Mouse (Mus musculus): Measurements from ENCODE around the gene Naaladl2. TPM values are rescaled to one million over a fixed set of nuclear protein-coding genes. Genes with fewer than 3 reads are reported as not detected.

The Naaladl2 gene
- total RNA-seq, 2 experiments from 2014 or later, result 0.55 to 0.93 TPM

DNA sequence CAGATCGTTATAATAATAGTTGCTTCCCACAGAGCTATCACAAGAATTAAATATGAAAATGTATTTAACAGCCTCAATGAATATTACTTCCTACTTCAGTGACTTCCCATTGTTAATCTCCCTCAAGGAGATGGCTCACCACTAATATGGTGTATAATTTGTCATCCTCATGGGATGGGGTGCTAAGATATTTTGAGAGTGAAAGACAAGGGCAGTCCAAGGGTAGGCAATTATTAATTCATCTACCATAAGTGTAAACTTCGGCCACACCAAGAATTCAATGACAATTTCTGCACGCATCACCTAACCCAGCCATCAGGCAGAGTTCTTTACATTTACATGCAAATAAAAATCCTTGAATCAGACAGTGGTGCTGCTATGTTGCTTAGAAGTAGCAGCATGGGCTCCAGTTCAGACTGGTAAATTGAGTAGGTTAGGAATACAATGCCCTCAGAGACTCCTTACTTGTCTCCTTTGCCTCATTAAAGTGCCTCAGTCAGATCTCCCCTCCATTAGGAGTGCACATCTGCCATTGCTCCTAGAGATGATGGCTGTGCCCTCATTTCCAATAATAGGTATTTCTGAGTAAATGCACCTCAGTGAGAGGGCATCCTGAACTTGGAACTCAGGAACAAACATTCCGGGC, 438.2 kb downstream of the Naaladl2 start:
- intact Hi-C loops (cut with DNase I), result no loop called here

GRCm38 (mm10) chr3:24690162-24690915, 453.7 kb downstream of the Naaladl2 start:
- DNase-seq, result no peak
- intact Hi-C loops (cut with DNase I), result no loop called here

More for the DNA sequence above, 438.2 kb downstream of the Naaladl2 start:
- DNase-seq, result no peak

- DNase-seq, result no peak
- intact Hi-C loops (cut with DNase I), result no loop called here
Measured at GRCm38 (mm10) chr3:24670500-24670899, 473.6 kb downstream of the Naaladl2 start.

GRCm38 (mm10) chr3:24668052-24668916, 475.8 kb downstream of the Naaladl2 start:
- DNase-seq, result no peak
- intact Hi-C loops (cut with DNase I), result no loop called here

GRCm38 (mm10) chr3:24665408-24665807, 478.7 kb downstream of the Naaladl2 start:
- intact Hi-C loops (cut with DNase I), result no loop called here
- no peak for DNase-seq

GRCm38 (mm10) chr3:24663749-24664148, 480.3 kb downstream of the Naaladl2 start:
- intact Hi-C loops (cut with DNase I), result no loop called here
- DNase-seq, result no peak

- DNase-seq, result peak; percentile 3 to 13
- intact Hi-C loops (cut with DNase I), result no loop called here
Measured at GRCm38 (mm10) chr3:24630032-24630431, 514.0 kb downstream of the Naaladl2 start.

DNA sequence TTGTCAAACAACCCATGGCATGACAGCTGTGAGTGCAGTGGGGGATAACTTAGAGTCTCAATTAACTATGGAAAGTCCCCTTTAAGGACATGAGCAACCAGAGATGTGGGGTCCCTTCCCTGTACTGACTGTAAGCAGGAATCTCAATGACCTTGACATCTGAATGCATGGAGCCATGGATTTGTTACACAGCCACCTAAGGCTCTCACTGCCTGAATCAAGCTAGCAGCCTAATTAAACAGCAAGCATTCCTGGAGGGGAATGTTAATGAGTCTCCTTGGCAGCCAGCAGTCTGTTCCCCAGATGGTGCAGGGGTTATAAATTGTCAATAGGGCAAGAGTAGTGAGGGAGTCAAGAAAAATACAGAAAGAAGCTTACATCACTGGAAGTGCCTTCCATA, 538.6 kb downstream of the Naaladl2 start:
- intact Hi-C loops (cut with DNase I), result no loop called here
- no peak for DNase-seq

DNA sequence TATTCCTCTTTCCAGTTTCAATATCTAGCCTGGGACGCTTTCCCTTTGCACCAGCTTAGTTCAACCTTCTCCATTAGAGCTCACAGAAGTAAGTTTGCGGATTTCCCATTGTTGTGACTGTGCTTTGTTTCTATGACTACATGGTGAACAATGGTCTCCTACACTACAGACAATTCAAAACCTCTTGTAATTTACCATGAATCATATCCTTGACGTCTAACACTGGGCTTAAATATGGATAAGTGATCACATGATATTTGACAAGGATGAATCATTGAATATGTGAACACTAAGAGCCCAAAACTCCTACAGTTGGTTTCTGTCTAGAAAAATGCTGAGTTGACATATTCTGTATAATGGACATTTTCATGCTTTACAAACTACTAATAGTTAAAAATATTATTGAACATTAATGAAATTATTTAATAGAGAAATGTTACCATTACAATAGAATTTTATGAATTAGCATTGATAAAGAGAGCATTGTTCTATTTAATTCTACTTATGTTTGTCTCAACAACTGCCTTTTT, 539.2 kb downstream of the Naaladl2 start:
- intact Hi-C loops (cut with DNase I), result no loop called here
- no peak for DNase-seq

DNA sequence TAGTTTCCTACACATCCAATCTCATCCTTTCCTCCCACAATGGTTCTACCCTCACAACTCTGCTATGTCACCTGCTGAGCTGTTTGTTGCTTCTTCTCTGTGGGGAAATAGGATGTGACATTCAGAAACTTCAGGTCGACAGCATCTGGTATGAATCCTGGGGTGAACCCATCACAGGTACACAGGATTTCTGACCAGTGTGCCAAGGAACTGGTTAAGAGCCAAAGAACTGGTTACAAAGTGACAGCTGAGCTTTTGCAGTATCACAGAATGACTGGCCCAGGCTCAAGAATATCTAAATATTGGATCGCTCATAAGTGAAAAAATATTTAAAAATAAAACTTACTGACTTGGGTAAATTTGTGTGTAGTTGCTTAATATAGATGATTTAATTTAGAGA, 548.6 kb downstream of the Naaladl2 start:
- DNase-seq, result no peak
- intact Hi-C loops (cut with DNase I), result no loop called here

DNA sequence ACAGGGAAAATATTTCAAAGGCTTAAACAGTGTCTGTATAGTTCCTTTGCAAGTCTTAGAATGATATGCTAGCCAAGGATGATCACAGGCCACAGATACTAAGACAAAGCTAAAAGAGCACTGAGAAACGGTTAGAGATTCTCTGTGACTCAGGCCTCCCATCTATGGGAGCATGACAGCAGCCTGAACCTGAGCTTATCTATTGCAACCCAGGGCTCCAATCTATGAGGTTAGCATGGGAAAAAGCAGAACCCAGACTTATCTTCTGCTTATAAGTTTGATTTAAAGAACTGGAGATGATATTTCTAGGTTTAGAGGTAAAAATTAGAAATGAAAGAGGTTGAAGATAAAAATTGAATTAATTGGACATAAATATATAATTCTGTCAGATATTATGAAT, 587.4 kb downstream of the Naaladl2 start:
- intact Hi-C loops (cut with DNase I), result no loop called here
- no peak for DNase-seq

GRCm38 (mm10) chr3:24553701-24554100, 590.4 kb downstream of the Naaladl2 start:
- intact Hi-C loops (cut with DNase I), result no loop called here
- DNase-seq, result no peak

DNA sequence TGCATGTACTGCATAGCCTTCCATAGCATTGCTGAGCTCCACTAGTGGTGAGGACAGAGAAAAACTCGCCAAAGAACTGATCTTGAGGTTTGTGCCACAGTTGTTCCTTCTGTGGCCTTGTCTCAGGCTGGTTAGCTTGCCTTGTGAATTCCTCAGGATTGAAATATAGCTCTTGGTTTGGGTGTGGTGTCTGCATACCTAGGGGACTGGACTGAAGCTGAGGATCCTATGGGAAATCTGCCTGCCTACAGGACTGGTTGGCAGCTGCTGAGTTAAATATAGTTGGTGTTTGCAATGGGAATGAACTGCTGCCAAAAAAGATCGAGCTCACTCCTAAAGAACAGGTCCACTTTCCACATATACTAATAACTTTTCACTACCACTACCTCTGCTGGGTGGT, 591.4 kb downstream of the Naaladl2 start:
- DNase-seq, result no peak
- intact Hi-C loops (cut with DNase I), result no loop called here

DNA sequence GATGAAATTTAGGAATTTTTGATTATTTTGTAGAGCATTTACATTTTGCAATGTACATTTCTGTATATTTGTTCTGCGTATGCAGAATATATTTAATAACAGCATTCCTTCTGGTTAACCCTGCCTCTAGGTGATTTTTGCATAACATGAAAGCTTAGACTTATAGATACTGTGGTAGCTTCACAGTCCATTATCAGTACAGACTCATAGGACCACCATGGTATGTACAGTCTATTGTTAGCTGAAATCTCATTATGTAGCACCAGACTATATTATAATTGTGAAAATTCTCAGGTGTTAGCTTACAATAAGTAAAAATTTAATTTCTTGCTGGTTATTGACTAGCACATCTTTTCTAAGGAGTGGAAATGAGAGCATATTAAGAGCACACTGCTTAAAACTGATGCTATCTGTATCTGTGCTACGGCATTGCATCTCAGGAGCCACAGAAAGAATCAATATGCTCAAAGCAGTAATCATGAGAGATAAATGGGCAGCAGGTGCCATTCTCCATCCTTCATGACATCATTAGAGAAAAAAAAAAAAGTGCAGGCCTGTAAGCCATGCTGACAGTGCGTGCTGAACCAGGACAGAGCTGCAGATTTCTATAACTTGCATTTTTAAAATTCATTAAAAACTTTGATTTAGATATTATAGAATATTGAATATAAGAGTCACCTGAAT, 610.1 kb downstream of the Naaladl2 start:
- DNase-seq, result no peak
- intact Hi-C loops (cut with DNase I), result no loop called here

- intact Hi-C loops (cut with DNase I), result no loop called here
- no peak for DNase-seq
Measured at GRCm38 (mm10) chr3:24514918-24515317, 629.1 kb downstream of the Naaladl2 start.

DNA sequence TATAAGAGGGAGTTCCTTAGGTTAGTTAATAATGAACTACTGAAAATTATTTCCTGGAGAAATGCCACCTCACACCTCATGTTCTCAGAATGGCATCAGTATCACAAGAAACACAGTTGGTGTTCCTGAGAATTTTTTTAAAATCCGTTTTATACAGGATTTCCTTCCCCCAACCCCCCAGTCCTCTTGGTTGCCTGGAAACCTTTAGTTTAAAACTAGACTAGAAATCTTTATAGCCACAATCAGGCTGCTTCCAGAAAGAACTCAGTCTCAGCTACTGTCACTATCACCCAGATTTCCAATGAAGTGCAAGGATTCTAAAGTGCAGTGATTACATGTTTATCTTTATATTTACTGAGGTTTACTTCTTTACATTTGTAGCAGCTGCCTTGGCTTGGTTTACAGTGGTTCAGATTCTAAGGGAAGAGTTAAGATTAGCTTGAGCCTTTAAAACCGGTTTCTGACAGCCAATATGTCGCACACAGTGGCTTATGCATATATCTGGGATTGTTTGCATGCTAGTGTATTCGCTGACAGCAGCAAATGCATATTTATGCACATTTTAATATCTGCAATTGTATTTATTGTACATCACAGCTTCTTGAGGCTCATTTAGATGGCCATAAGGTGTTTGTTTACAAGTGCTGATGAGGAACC, 657.5 kb downstream of the Naaladl2 start:
- no peak for DNase-seq
- intact Hi-C loops (cut with DNase I), result no loop called here

- intact Hi-C loops (cut with DNase I), result no loop called here
- no peak for DNase-seq
Measured at GRCm38 (mm10) chr3:24463941-24464340, 680.1 kb downstream of the Naaladl2 start.

DNA sequence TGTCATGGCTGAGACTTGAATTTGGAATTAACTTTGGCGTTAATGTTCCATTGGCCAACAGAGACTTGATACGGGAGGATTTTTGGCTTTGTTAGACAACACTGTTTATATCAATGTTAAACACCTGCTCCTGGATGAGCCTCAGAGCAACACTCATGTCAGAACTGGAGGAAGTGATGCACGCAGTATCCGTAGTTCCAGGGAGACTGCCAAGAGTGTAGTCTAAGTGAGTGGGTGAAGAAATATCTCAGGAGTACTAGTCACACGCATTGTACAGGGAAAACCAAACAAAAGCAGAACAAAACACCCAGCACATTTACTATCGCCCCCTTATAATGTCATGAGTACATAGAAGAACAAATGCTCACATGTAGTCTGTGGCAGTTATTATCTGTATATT, 703.4 kb downstream of the Naaladl2 start:
- intact Hi-C loops (cut with DNase I), result no loop called here
- no peak for DNase-seq

- intact Hi-C loops (cut with DNase I), result no loop called here
- DNase-seq, result no peak
Measured at GRCm38 (mm10) chr3:24432761-24433160, 711.3 kb downstream of the Naaladl2 start.

DNA sequence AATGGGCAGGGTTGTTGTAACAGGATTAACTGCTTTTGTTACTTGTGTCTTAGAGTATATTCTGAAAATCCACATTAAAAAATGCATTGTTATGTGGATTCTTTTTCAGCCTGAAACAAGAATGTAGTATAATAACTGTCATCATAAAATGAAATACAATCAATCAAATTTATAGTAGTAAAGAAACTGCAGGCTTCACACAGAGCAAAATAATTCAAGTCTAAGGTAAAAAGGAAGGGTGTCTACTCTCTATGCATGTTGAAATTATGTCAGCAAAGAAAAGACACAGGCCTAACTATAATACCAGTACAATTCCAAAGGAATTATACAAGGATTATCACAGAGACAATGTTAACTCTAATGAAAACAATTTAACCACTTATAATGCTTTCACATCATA, 752.3 kb downstream of the Naaladl2 start:
- intact Hi-C loops (cut with DNase I), result no loop called here
- DNase-seq, result no peak
